9 mouse cellular contexts compared by ENCODE assay signal in genomic region chr13:23435241-23435640, GRCm38 (mm10). TPM values are rescaled to one million over a fixed set of nuclear protein-coding genes. Genes with fewer than 3 reads are reported as not detected.
DNase-seq lines count a peak whose midpoint lies in the region; ATAC-seq lines count a peak whose summit lies in the region.
"Had no signal": no experiment of that assay in that cellular context is flagged by ENCODE, and none has a peak within 500 bp of the region (broad histone marks: within the 10 kb centered on the region; RNA-seq: fewer than 3 reads in every experiment).

No protein-coding gene starts in this region.

- H3K9me3 ChIP-seq in megakaryocyte, embryonic 14.5 days = no peaks in the 10 kb centered on the region
- H3K9me3 ChIP-seq in forebrain, embryonic 14.5 days (replicated peaks; ENCODE audit: control insufficient read depth, low read length) = no peaks in the 10 kb centered on the region
- no peaks in the 10 kb centered on the region for H3K9me3 ChIP-seq in limb, embryonic 15.5 days
- H3K9me3 ChIP-seq in stomach, embryonic 16.5 days (replicated peaks; ENCODE audit: control insufficient read depth, low read length) = no peaks in the 10 kb centered on the region

- H3K9ac ChIP-seq in forebrain, embryonic 14.5 days (ENCODE audit: low read length) = no peak overlapping the region; the same call in 1 of the 2 replicates
- no peak overlapping the region for H3K9ac ChIP-seq in limb, embryonic 15.5 days
- H3K9ac ChIP-seq in stomach, embryonic 16.5 days (ENCODE audit: low read length) = peak overlapping the region; percentile 70; the same call in 1 of the 2 replicates

- no peaks in the 10 kb centered on the region for H3K36me3 ChIP-seq in megakaryocyte, embryonic 14.5 days (replicated peaks; ENCODE audit: low read length)
- no peaks in the 10 kb centered on the region for H3K36me3 ChIP-seq in forebrain, embryonic 14.5 days (ENCODE audit: control insufficient read depth, insufficient read depth, low read length)
- no peaks in the 10 kb centered on the region for H3K36me3 ChIP-seq in limb, embryonic 15.5 days
- H3K36me3 ChIP-seq in stomach, embryonic 16.5 days (ENCODE audit: control insufficient read depth, insufficient read depth, low read length) = no peaks in the 10 kb centered on the region

- H3K4me2 ChIP-seq in forebrain, embryonic 14.5 days (ENCODE audit: low read length) = peak overlapping the region; percentile 49
- H3K4me2 ChIP-seq in limb, embryonic 15.5 days = peak overlapping the region; percentile 62
- H3K4me2 ChIP-seq in stomach, embryonic 16.5 days (ENCODE audit: low read depth, low read length) = peak overlapping the region; percentile 74

- no peak for ATAC-seq in megakaryocyte, adult 5-6 weeks (ENCODE audit: poor library complexity, severe bottlenecking)
- no peak for ATAC-seq in forebrain, embryonic 14.5 days
- ATAC-seq in limb, embryonic 15.5 days (ENCODE audit: insufficient number of reproducible peaks, low FRiP score, low TSS enrichment, low read depth) = no peak
- no peak for ATAC-seq in stomach, embryonic 16.5 days (ENCODE audit: insufficient read depth, low FRiP score)
- ATAC-seq in activated CD4-positive, CD25-positive, alpha-beta regulatory T cell, adult 4 months = no peak

- H3K27ac ChIP-seq in forebrain, embryonic 14.5 days (ENCODE audit: low read depth, low read length) = no peak overlapping the region
- no peak overlapping the region for H3K27ac ChIP-seq in limb, embryonic 15.5 days
- no peak overlapping the region for H3K27ac ChIP-seq in stomach, embryonic 16.5 days (ENCODE audit: low read length)

- no peak for DNase-seq in forebrain, embryonic 14.5 days (ENCODE audit: low spot score)
- no peak for DNase-seq in urinary bladder, postnatal 14 days (ENCODE audit: low spot score)
- DNase-seq in urinary bladder, postnatal 36 days (ENCODE audit: low spot score in 2 of 2) = no peak

- no peaks in the 10 kb centered on the region for H3K27me3 ChIP-seq in megakaryocyte, embryonic 14.5 days (replicated peaks)
- no peaks in the 10 kb centered on the region for H3K27me3 ChIP-seq in forebrain, embryonic 14.5 days (replicated peaks; ENCODE audit: control insufficient read depth, insufficient read depth, low read length)
- no peaks in the 10 kb centered on the region for H3K27me3 ChIP-seq in limb, embryonic 15.5 days
- H3K27me3 ChIP-seq in stomach, embryonic 16.5 days (ENCODE audit: control insufficient read depth, insufficient read depth, low read length) = no peaks in the 10 kb centered on the region

- H3K4me3 ChIP-seq in megakaryocyte, embryonic 14.5 days (replicated peaks) = peak overlapping the region; percentile 91
- H3K4me3 ChIP-seq in forebrain, embryonic 14.5 days (ENCODE audit: low read depth, low read length) = peak overlapping the region; percentile 28
- peak overlapping the region; percentile 45 for H3K4me3 ChIP-seq in limb, embryonic 15.5 days
- peak overlapping the region; percentile 58 for H3K4me3 ChIP-seq in stomach, embryonic 16.5 days (replicated peaks; ENCODE audit: low read length)

- peaks cover 46% of the 10 kb centered on the region for H3K4me1 ChIP-seq in megakaryocyte, embryonic 14.5 days
- H3K4me1 ChIP-seq in forebrain, embryonic 14.5 days (ENCODE audit: control insufficient read depth, insufficient read depth, low read length) = peaks cover under 1% of the 10 kb centered on the region; the same call in 1 of the 2 replicates
- peaks cover 3% of the 10 kb centered on the region; the same call in 1 of the 2 replicates for H3K4me1 ChIP-seq in limb, embryonic 15.5 days
- H3K4me1 ChIP-seq in stomach, embryonic 16.5 days (ENCODE audit: control insufficient read depth, insufficient read depth, low read length) = peaks cover 10% of the 10 kb centered on the region

- WGBS in forebrain, embryonic 14.5 days = 21% methylated on average over 4 of the region's 4 CpGs
- 21% methylated on average over 4 of the region's 4 CpGs for WGBS in limb, embryonic 15.5 days
- 15% methylated on average over 4 of the region's 4 CpGs for WGBS in stomach, embryonic 16.5 days

RNA-seq across cellular contexts. Expression of gene Abt1, which starts 11.6 kb away (rescaled TPM):
- polyA plus RNA-seq in megakaryocyte, embryonic 14.5 days (2012; ENCODE audit: insufficient read depth, low replicate concordance) = 1.6 and 7.8 TPM in 2 replicates
- total RNA-seq in megakaryocyte, adult 5-6 weeks (2015) = 5.1 and 5.2 TPM in 2 replicates
- 6.8 and 11.2 TPM in 2 replicates for total RNA-seq in megakaryocyte, adult 5-6 weeks (2017)
- polyA plus RNA-seq in forebrain, embryonic 14.5 days (2014; fragmentation: Nextera tagmentation; extraction: Ambion mirVana) = 12.9 and 13.8 TPM in 2 replicates
- 11.9 and 13.9 TPM in 2 replicates for polyA plus RNA-seq in limb, embryonic 15.5 days (2015; fragmentation: Nextera tagmentation; extraction: Ambion mirVana)
- polyA plus RNA-seq in stomach, embryonic 16.5 days (2015; fragmentation: Nextera tagmentation; extraction: Ambion mirVana) = 10.3 and 11.4 TPM in 2 replicates
- 10 to 100 TPM; 10.4 to 11.1 TPM for polyA plus RNA-seq in activated CD4-positive, CD25-positive, alpha-beta regulatory T cell, adult 4 months (2017; shearing (Covaris generic))

RNA-seq across cellular contexts. Expression of gene Btn1a1, which starts 30.5 kb away (rescaled TPM):
- not detected in 2 replicates for polyA plus RNA-seq in megakaryocyte, embryonic 14.5 days (2012; ENCODE audit: insufficient read depth, low replicate concordance)
- not detected in 2 replicates for total RNA-seq in megakaryocyte, adult 5-6 weeks (2015)
- not detected in 2 replicates for total RNA-seq in megakaryocyte, adult 5-6 weeks (2017)
- 0.22 TPM in 1 of 2 replicates, not detected in the other for polyA plus RNA-seq in forebrain, embryonic 14.5 days (2014; fragmentation: Nextera tagmentation; extraction: Ambion mirVana)
- 0.18 and 0.22 TPM in 2 replicates for polyA plus RNA-seq in limb, embryonic 15.5 days (2015; fragmentation: Nextera tagmentation; extraction: Ambion mirVana)
- polyA plus RNA-seq in stomach, embryonic 16.5 days (2015; fragmentation: Nextera tagmentation; extraction: Ambion mirVana) = 0.21 and 0.22 TPM in 2 replicates
- polyA plus RNA-seq in activated CD4-positive, CD25-positive, alpha-beta regulatory T cell, adult 4 months (2017; shearing (Covaris generic)) = not detected
- total RNA-seq: adrenal gland, adult 2 months had no signal
- polyA plus RNA-seq: adrenal gland, adult 2 months had no signal

RNA-seq across cellular contexts. Expression of gene Btn2a2, which starts 53.4 kb away (rescaled TPM):
- polyA plus RNA-seq in megakaryocyte, embryonic 14.5 days (2012; ENCODE audit: insufficient read depth, low replicate concordance) = not detected in 2 replicates
- not detected in 2 replicates for total RNA-seq in megakaryocyte, adult 5-6 weeks (2015)
- total RNA-seq in megakaryocyte, adult 5-6 weeks (2017) = not detected in 2 replicates
- polyA plus RNA-seq in forebrain, embryonic 14.5 days (2014; fragmentation: Nextera tagmentation; extraction: Ambion mirVana) = 0.10 TPM in 1 of 2 replicates, not detected in the other
- polyA plus RNA-seq in limb, embryonic 15.5 days (2015; fragmentation: Nextera tagmentation; extraction: Ambion mirVana) = 0.61 and 0.67 TPM in 2 replicates
- polyA plus RNA-seq in stomach, embryonic 16.5 days (2015; fragmentation: Nextera tagmentation; extraction: Ambion mirVana) = 0.14 and 0.28 TPM in 2 replicates
- polyA plus RNA-seq in activated CD4-positive, CD25-positive, alpha-beta regulatory T cell, adult 4 months (2017; shearing (Covaris generic)) = not detected
- total RNA-seq: adrenal gland, adult 2 months had no signal
- polyA plus RNA-seq: adrenal gland, adult 2 months had no signal

Comparison
In these comparisons a context has a peak if more than half of its experiments do, and no peak if none do; other contexts are left out.
1. H3K4me3 ChIP-seq: peak in every context shown above with its lines; median percentile 91 in megakaryocyte, embryonic 14.5 days; 58 in stomach, embryonic 16.5 days; 45 in limb, embryonic 15.5 days; 28 in forebrain, embryonic 14.5 days.